8 mouse cellular contexts compared by ENCODE assay signal in the genomic region with DNA sequence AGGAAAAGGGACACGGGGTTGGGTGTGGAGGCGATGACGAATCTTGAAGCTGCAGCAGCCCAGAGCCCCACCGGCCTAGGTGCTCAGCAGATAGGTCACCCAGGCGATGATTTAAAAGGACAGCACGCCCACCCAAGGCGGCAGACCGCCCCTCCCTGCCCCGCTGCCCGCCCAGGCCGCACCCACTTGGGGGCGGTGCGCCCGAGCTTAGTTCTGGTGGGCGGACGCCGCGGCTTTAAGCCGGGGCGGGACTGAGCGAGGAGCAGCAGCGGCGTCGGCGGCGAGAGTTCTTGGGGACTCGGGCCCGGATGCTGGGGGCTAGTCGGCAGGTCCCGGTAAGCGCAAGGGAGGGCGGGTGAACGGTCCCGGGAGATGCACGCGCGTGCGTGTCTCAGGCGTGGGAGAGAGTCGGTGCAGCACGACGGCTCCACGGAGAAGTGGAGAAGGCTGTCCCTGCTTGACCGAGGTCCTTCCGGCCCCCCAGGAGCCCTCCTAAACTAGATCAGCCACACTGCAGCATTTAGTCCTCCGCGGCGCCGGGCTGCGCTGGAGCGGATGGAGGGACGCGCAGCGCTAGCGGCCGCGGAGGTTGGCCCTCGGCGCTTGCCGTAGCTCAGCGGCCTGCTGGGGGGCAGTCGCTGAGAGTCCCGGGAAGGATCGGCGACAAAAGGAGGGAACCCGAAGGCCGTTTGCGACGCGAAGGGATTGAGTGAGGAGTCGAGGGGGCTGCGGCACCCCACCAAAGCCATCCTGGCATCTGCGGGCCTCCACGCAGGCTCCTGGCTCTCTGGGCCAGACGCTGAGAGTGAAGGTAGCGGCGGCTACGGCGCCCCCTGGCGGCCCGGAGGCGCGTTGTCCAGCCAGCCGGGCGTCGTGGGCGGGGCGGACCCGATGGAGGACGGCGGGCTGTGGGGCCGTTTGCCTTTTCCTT. TPM values are rescaled to one million over a fixed set of nuclear protein-coding genes. Genes with fewer than 3 reads are reported as not detected.
DNase-seq lines count a peak whose midpoint lies in the region; ATAC-seq and TF ChIP-seq lines count a peak whose summit lies in the region.

No protein-coding gene starts in this region.

- H3K27ac ChIP-seq in bone marrow, adult 2 months (ENCODE audit: control insufficient read depth, insufficient read depth, low read depth, low read length, poor library complexity), result peak overlapping the region; percentile 91
- peak overlapping the region; percentile 98 for H3K27ac ChIP-seq in embryonic facial prominence, embryonic 15.5 days (replicated peaks)
- peak overlapping the region; percentile 99 for H3K27ac ChIP-seq in heart, embryonic 10.5 days
- peak overlapping the region; percentile 99 for H3K27ac ChIP-seq in kidney, embryonic 15.5 days

- H3K27me3 ChIP-seq in embryonic facial prominence, embryonic 15.5 days, result no peaks in the 10 kb centered on the region
- peaks cover 3% of the 10 kb centered on the region; the same call in 1 of the 2 replicates for H3K27me3 ChIP-seq in heart, embryonic 10.5 days (ENCODE audit: insufficient read depth, poor library complexity, severe bottlenecking)
- H3K27me3 ChIP-seq in kidney, embryonic 15.5 days, result peaks cover 5% of the 10 kb centered on the region

- peak overlapping the region; percentile 100 for H3K4me3 ChIP-seq in bone marrow, adult 2 months (replicated peaks; ENCODE audit: control insufficient read depth, low read depth, low read length)
- H3K4me3 ChIP-seq in embryonic facial prominence, embryonic 15.5 days (replicated peaks), result peak overlapping the region; percentile 96
- peak overlapping the region; percentile 93 for H3K4me3 ChIP-seq in heart, embryonic 10.5 days
- H3K4me3 ChIP-seq in kidney, embryonic 15.5 days (replicated peaks), result peak overlapping the region; percentile 98

- DNase-seq in 416B (ENCODE audit: low read depth) (peak; percentile 91), liver (peak; percentile 89)
- DNase-seq in heart, embryonic 10.5 days (ENCODE audit: low spot score), result peak; percentile 95
- DNase-seq in spleen, postnatal 4 days (ENCODE audit: low spot score in 2 of 2), result peak; percentile 87 to 96

- peak; percentile 21; the same call in 1 of the 2 replicates for TF ChIP-seq POLR2A in bone marrow, adult 2 months (IDR thresholded peaks at IDR 0.05; ENCODE audit: borderline replicate concordance, control insufficient read depth, low read depth, low read length)

- H3K4me2 ChIP-seq in embryonic facial prominence, embryonic 15.5 days (replicated peaks), result peak overlapping the region; percentile 75
- peak overlapping the region; percentile 74 for H3K4me2 ChIP-seq in kidney, embryonic 15.5 days

- no peaks in the 10 kb centered on the region for H3K9me3 ChIP-seq in embryonic facial prominence, embryonic 15.5 days (replicated peaks)
- no peaks in the 10 kb centered on the region for H3K9me3 ChIP-seq in heart, embryonic 10.5 days
- H3K9me3 ChIP-seq in kidney, embryonic 15.5 days (replicated peaks), result no peaks in the 10 kb centered on the region

- peak overlapping the region; percentile 94 for H3K9ac ChIP-seq in embryonic facial prominence, embryonic 15.5 days
- H3K9ac ChIP-seq in kidney, embryonic 15.5 days, result peak overlapping the region; percentile 95

- peaks cover 21% of the 10 kb centered on the region for H3K36me3 ChIP-seq in embryonic facial prominence, embryonic 15.5 days
- H3K36me3 ChIP-seq in heart, embryonic 10.5 days, result peaks cover 28% of the 10 kb centered on the region
- H3K36me3 ChIP-seq in kidney, embryonic 15.5 days, result peaks cover 33% of the 10 kb centered on the region

- peaks cover 2% of the 10 kb centered on the region for H3K4me1 ChIP-seq in bone marrow, adult 2 months (ENCODE audit: control insufficient read depth, insufficient read depth, low read length)
- peaks cover 13% of the 10 kb centered on the region for H3K4me1 ChIP-seq in embryonic facial prominence, embryonic 15.5 days
- peaks cover 14% of the 10 kb centered on the region for H3K4me1 ChIP-seq in heart, embryonic 10.5 days
- peaks cover 14% of the 10 kb centered on the region for H3K4me1 ChIP-seq in kidney, embryonic 15.5 days

- ATAC-seq in embryonic facial prominence, embryonic 15.5 days (ENCODE audit: insufficient number of reproducible peaks, low FRiP score, low TSS enrichment, low read depth), result peak; percentile 93
- ATAC-seq in kidney, embryonic 15.5 days (replicated peaks; ENCODE audit: low FRiP score), result peak; percentile 92
- peak; percentile 53 for ATAC-seq in monocyte, adult 5-6 weeks (replicated peaks; ENCODE audit: insufficient number of reproducible peaks, low FRiP score, low TSS enrichment, poor library complexity, severe bottlenecking)

- peak; percentile 55 for TF ChIP-seq CTCF in bone marrow, adult 2 months (IDR thresholded peaks at IDR 0.05; ENCODE audit: control insufficient read depth, insufficient read depth, low read length)

- WGBS in bone marrow, adult 2 months, result under 1% methylated on average over 92 of the region's 92 CpGs
- under 1% methylated on average over 92 of the region's 92 CpGs for WGBS in embryonic facial prominence, embryonic 15.5 days
- under 1% methylated on average over 92 of the region's 92 CpGs for WGBS in heart, embryonic 10.5 days
- WGBS in kidney, embryonic 15.5 days, result under 1% methylated on average over 84 of the region's 92 CpGs

RNA-seq across cellular contexts. Expression of a gene that starts 0.6 kb away (rescaled TPM):
- 18.4 and 39.9 TPM in 2 replicates for polyA plus RNA-seq in bone marrow, adult 2 months (2011; ENCODE audit: insufficient read depth, insufficient read length, low replicate concordance, missing spikeins)
- 62.2 and 68.6 TPM in 2 replicates for polyA plus RNA-seq in embryonic facial prominence, embryonic 15.5 days (2015; fragmentation: Nextera tagmentation; extraction: Ambion mirVana)
- 61.0 and 76.8 TPM in 2 replicates for polyA plus RNA-seq in heart, embryonic 10.5 days (2016; fragmentation: Nextera tagmentation; extraction: Ambion mirVana)
- polyA plus RNA-seq in kidney, embryonic 15.5 days (2015; fragmentation: Nextera tagmentation; extraction: Ambion mirVana), result 70.0 and 84.0 TPM in 2 replicates
- total RNA-seq in monocyte, adult 5-6 weeks (2017), result 28.5 to 57.1 TPM (median 40.8 TPM) in 3 replicates

RNA-seq across cellular contexts. Expression of a gene that starts 6.6 kb away (rescaled TPM):
- polyA plus RNA-seq in bone marrow, adult 2 months (2011; ENCODE audit: insufficient read depth, insufficient read length, low replicate concordance, missing spikeins), result not detected in 2 replicates
- 1.8 and 2.3 TPM in 2 replicates for polyA plus RNA-seq in embryonic facial prominence, embryonic 15.5 days (2015; fragmentation: Nextera tagmentation; extraction: Ambion mirVana)
- 1.9 and 2.4 TPM in 2 replicates for polyA plus RNA-seq in heart, embryonic 10.5 days (2016; fragmentation: Nextera tagmentation; extraction: Ambion mirVana)
- polyA plus RNA-seq in kidney, embryonic 15.5 days (2015; fragmentation: Nextera tagmentation; extraction: Ambion mirVana), result 0.50 and 2.5 TPM in 2 replicates
- not detected in 3 replicates for total RNA-seq in monocyte, adult 5-6 weeks (2017)

Comparison
In these comparisons a context has a peak if more than half of its experiments do, and no peak if none do; other contexts are left out.
1. Peak in every context shown above with its lines: DNase-seq, ATAC-seq, H3K4me3 ChIP-seq and H3K27ac ChIP-seq.